12 mouse cellular contexts compared by ENCODE assay signal in the genomic region with DNA sequence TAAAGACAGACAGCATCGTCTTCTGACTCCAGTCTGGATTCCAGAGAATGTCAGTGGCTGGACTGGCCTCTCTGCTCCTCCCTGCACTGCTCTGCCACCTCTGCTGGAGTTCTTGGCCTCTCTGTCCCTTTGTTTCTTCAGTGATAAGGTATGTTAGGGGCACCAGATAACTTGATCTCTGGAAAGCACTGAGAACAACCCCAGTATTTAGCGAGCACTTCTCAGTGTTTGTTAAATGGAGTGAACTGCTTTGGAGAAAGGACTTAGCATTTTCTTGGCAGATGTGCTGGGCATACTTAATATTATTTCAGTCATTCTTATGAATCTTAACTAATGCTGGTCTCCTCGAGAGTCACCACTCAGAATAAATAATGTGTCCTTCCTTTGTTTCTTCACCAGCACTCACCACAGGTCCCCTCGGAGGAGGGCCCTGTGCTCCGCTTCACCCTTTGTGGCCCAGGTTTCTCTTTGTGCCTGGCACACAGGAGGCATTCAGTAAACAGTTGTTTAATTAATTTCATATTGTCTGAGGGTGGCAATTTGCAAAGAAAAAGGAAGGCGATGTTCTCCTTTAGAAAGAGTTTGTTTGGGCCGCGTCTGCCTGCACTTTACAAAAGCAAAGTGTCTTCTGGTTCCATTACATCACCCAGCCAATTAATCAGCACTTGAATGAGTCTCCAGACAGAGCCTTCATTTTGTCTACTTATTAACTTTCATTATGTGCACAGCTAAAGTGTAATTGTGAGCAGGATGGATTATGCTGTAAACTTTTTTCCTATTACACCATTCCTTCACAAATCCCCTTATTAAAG.
A peak's percentile ranks its signal among the peaks of the same experiment; 100 is the strongest.
DNase-seq lines count a peak whose midpoint lies in the region; ATAC-seq and TF ChIP-seq lines count a peak whose summit lies in the region.
"Had no signal": no experiment of that assay in that cellular context is flagged by ENCODE, and none has a peak within 500 bp of the region (broad histone marks: within the 10 kb centered on the region; RNA-seq: fewer than 3 reads in every experiment).

No protein-coding gene starts in this region.

- peak; percentile 14 for DNase-seq in cerebellum, adult 9-11 months
- no peak for DNase-seq in cerebellum, adult 8-10 months
- peak; percentile 24 for DNase-seq in left cerebral cortex, postnatal 4 days
- no peak for DNase-seq in left cerebral cortex, adult 8-10 months (ENCODE audit: low spot score in 2 of 2)
- DNase-seq in hindbrain, postnatal 0 days (ENCODE audit: low spot score) = peak; percentile 53
- DNase-seq in retina, postnatal 1 day = peak; percentile 69
- no peak for DNase-seq in urinary bladder, postnatal 36 days (ENCODE audit: low spot score in 2 of 2)
- no peak for DNase-seq in lung, postnatal 14 days

- H3K4me2 ChIP-seq in hindbrain, postnatal 0 days (ENCODE audit: low read depth, low read length) = 0 out of 2 replicates have a peak overlapping the region, but pooled peaks have one; percentile 21
- H3K4me2 ChIP-seq: heart, embryonic 12.5 days had no signal

- intact Hi-C loops in left cerebral cortex, postnatal 4 days (cut with DNase I) = no loop called here

- no peaks in the 10 kb centered on the region for H3K27me3 ChIP-seq in hindbrain, postnatal 0 days (ENCODE audit: insufficient read depth, low read length)
- H3K27me3 ChIP-seq: heart, embryonic 12.5 days; megakaryocyte, embryonic 14.5 days had no signal

- H3K9ac ChIP-seq in hindbrain, postnatal 0 days (replicated peaks; ENCODE audit: low read length) = no peak overlapping the region
- H3K9ac ChIP-seq: heart, embryonic 12.5 days had no signal

- no peaks in the 10 kb centered on the region for H3K9me3 ChIP-seq in hindbrain, postnatal 0 days (ENCODE audit: low read length)
- H3K9me3 ChIP-seq: heart, embryonic 12.5 days had no signal

- no peaks in the 10 kb centered on the region for H3K4me1 ChIP-seq in hindbrain, postnatal 0 days (ENCODE audit: insufficient read depth, low read length)
- H3K4me1 ChIP-seq: megakaryocyte, embryonic 14.5 days had no signal

- H3K4me3 ChIP-seq in hindbrain, postnatal 0 days (ENCODE audit: low read length) = no peak overlapping the region
- H3K4me3 ChIP-seq: heart, embryonic 12.5 days; megakaryocyte, embryonic 14.5 days had no signal

- ATAC-seq in hindbrain, postnatal 0 days = peak; percentile 89
- ATAC-seq: inflammation-experienced regulatory T-cells, adult 6 months had no signal

- H3K27ac ChIP-seq in hindbrain, postnatal 0 days = no peak overlapping the region; the same call in 1 of the 2 replicates

- WGBS in hindbrain, postnatal 0 days = 23% methylated on average over 8 of the region's 8 CpGs

- H3K36me3 ChIP-seq in hindbrain, postnatal 0 days (ENCODE audit: insufficient read depth, low read length) = no peaks in the 10 kb centered on the region
- H3K36me3 ChIP-seq: G1E; heart, embryonic 12.5 days had no signal

- no peak for TF ChIP-seq CTCF in hindbrain, postnatal 0 days (IDR thresholded peaks at IDR 0.05; ENCODE audit: low read depth)

Comparison
In these comparisons a context has a peak if more than half of its experiments do, and no peak if none do; other contexts are left out.
1. DNase-seq: peak in cerebellum, adult 9-11 months (single experiment), left cerebral cortex, postnatal 4 days (single experiment), hindbrain, postnatal 0 days (single experiment) and retina, postnatal 1 day (single experiment); none in cerebellum, adult 8-10 months (single experiment), left cerebral cortex, adult 8-10 months (0 of 2), urinary bladder, postnatal 36 days (0 of 2) and lung, postnatal 14 days (single experiment).